Mouse (Mus musculus): ENCODE measurements at regions not wholly inside any gene's neighbourhood (a gene's known extent, or its start where the extent isn't known, plus 50 kb on each side); places are given as distances from the start of the nearest gene placed in this dataset.

- no peak for TF ChIP-seq CTCF (conservative IDR thresholded peaks at IDR 0.05; ENCODE audit: insufficient read depth, insufficient read length, low read depth, low read length)
- TF ChIP-seq POLR2A (IDR thresholded peaks at IDR 0.05; ENCODE audit: low read depth, low read length) = no peak
These were observed 130.1 kb downstream of the Rpl36a-ps1 start for GRCm38 (mm10) chr14:98864001-98864400.

All from kidney, adult 2 months (tissue).